Mouse (Mus musculus) liver, postnatal 0 days (tissue): ENCODE results near the gene Ralgapa2.

Source experiments
- CTCF ChIP-seq: sonication (generic); IDR thresholded peaks from 2 replicates; pipeline ENCODE4 v1.5.1; 2016; ENCODE audit warnings: antibody characterized with exemption, low read depth
- EP300 ChIP-seq: IDR thresholded peaks from 2 replicates; pipeline ENCODE4 v1.6.1; 2016; ENCODE audit warnings: antibody characterized with exemption, low read depth, mild to moderate bottlenecking

GRCm38 (mm10) chr2:146314751-146315150 is 197.4 kb downstream of the Ralgapa2 start:
- TF ChIP-seq CTCF = no peak
- no peak for TF ChIP-seq EP300
